Mouse (Mus musculus): ENCODE measurements around the gene Vdac2.

DNA sequence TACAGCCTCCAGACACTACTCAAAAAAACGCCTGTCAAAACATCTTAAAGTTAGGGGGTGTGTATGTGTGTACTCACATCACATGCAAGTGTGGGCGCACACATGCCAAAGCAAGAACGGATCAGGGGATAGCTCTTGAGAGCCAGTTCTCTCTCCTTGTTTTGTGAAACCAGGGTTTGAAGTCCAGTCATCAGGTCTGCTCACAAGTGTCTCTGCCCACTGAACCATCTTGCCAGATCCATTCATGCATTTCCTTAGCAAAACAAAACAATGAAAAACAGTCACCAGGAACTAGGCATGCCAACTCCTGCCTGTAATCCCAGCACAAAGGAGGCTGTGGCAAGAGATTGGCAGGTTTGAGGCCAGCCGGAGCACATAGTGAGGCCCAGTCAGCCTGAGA lies 38.5 kb upstream of the Vdac2 start:
- TF ChIP-seq POLR2A (IDR thresholded peaks at IDR 0.05; ENCODE audit: extremely low read depth, insufficient read depth, low read length), result no peak
- TF ChIP-seq CTCF (IDR thresholded peaks at IDR 0.05; ENCODE audit: low read depth, low read length), result no peak
